In the genomic region with DNA sequence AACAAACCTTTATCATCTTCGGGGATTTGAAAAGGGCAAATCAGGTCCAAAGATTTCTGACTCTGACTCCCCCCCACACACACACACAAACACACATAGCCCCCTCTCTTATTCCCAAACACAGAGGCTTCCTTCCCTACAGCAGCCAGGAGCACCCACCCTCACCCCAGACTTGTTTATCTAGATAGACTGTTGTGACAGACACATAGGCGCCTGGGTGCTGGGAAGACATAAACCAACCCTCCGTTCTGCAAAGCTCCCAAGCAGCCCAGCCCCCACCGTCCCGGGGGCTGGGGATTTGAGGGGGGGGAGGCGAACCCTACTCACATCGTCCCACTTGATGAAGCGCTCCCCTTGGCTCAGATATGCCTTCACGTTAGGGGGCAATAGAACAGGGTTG, we compare ENCODE assay signal across 11 mouse cellular contexts. TPM values are rescaled to one million over a fixed set of nuclear protein-coding genes. Genes with fewer than 3 reads are reported as not detected.
A peak's percentile ranks its signal among the peaks of the same experiment; 100 is the strongest.
DNase-seq lines count a peak whose midpoint lies in the region; ATAC-seq and TF ChIP-seq lines count a peak whose summit lies in the region.
"Had no signal": no experiment of that assay in that cellular context is flagged by ENCODE, and none has a peak within 500 bp of the region (broad histone marks: within the 10 kb centered on the region; RNA-seq: fewer than 3 reads in every experiment).

No protein-coding gene starts in this region.

- H3K36me3 ChIP-seq in kidney, embryonic 15.5 days = no peaks in the 10 kb centered on the region
- no peaks in the 10 kb centered on the region for H3K36me3 ChIP-seq in intestine, embryonic 15.5 days
- no peaks in the 10 kb centered on the region for H3K36me3 ChIP-seq in lung, embryonic 16.5 days (ENCODE audit: control insufficient read depth, insufficient read depth, low read length)
- H3K36me3 ChIP-seq: embryonic facial prominence, embryonic 12.5 days; midbrain, embryonic 12.5 days had no signal

- H3K27me3 ChIP-seq in kidney, embryonic 15.5 days = peaks cover 59% of the 10 kb centered on the region
- peaks cover 3% of the 10 kb centered on the region for H3K27me3 ChIP-seq in intestine, embryonic 15.5 days (replicated peaks)
- H3K27me3 ChIP-seq in lung, embryonic 16.5 days (ENCODE audit: control insufficient read depth, insufficient read depth, low read depth, low read length) = peaks cover 10% of the 10 kb centered on the region

- WGBS in kidney, embryonic 15.5 days = 18% methylated on average over 9 of the region's 9 CpGs
- 2% methylated on average over 9 of the region's 9 CpGs for WGBS in bone marrow, adult 2 months
- WGBS in intestine, embryonic 15.5 days = 11% methylated on average over 9 of the region's 9 CpGs
- WGBS in lung, embryonic 16.5 days = 8% methylated on average over 9 of the region's 9 CpGs

- peak overlapping the region; percentile 78 for H3K27ac ChIP-seq in kidney, embryonic 15.5 days
- H3K27ac ChIP-seq in bone marrow, adult 2 months (ENCODE audit: control insufficient read depth, insufficient read depth, low read depth, low read length, poor library complexity) = peak overlapping the region; percentile 92
- H3K27ac ChIP-seq in intestine, embryonic 15.5 days = peak overlapping the region; percentile 70
- peak overlapping the region; percentile 70 for H3K27ac ChIP-seq in lung, embryonic 16.5 days (ENCODE audit: low read length)
- H3K27ac ChIP-seq: embryonic facial prominence, embryonic 12.5 days; midbrain, embryonic 12.5 days had no signal

- H3K4me2 ChIP-seq in kidney, embryonic 15.5 days = peak overlapping the region; percentile 41
- H3K4me2 ChIP-seq in intestine, embryonic 15.5 days (replicated peaks) = peak overlapping the region; percentile 46
- H3K4me2 ChIP-seq in lung, embryonic 16.5 days (ENCODE audit: low read depth, low read length) = peak overlapping the region; percentile 30
- H3K4me2 ChIP-seq: embryonic facial prominence, embryonic 12.5 days; midbrain, embryonic 12.5 days had no signal

- H3K9me3 ChIP-seq in kidney, embryonic 15.5 days (replicated peaks) = no peaks in the 10 kb centered on the region
- H3K9me3 ChIP-seq in intestine, embryonic 15.5 days = no peaks in the 10 kb centered on the region
- H3K9me3 ChIP-seq in lung, embryonic 16.5 days (ENCODE audit: control insufficient read depth, low read length) = no peaks in the 10 kb centered on the region
- H3K9me3 ChIP-seq: embryonic facial prominence, embryonic 12.5 days; midbrain, embryonic 12.5 days had no signal

- no peak for TF ChIP-seq POLR2A in bone marrow, adult 2 months (IDR thresholded peaks at IDR 0.05; ENCODE audit: borderline replicate concordance, control insufficient read depth, low read depth, low read length)

- ATAC-seq in kidney, embryonic 15.5 days (replicated peaks; ENCODE audit: low FRiP score) = peak; percentile 59
- peak; percentile 40 for ATAC-seq in intestine, embryonic 15.5 days
- ATAC-seq in lung, embryonic 16.5 days (ENCODE audit: low read depth) = peak; percentile 67

- H3K4me3 ChIP-seq in kidney, embryonic 15.5 days (replicated peaks) = 0 out of 2 replicates have a peak overlapping the region, but pooled peaks have one; percentile 5
- peak overlapping the region; percentile 93 for H3K4me3 ChIP-seq in bone marrow, adult 2 months (replicated peaks; ENCODE audit: control insufficient read depth, low read depth, low read length)
- H3K4me3 ChIP-seq in intestine, embryonic 15.5 days (replicated peaks) = peak overlapping the region; percentile 7
- H3K4me3 ChIP-seq in lung, embryonic 16.5 days (ENCODE audit: low read length) = peak overlapping the region; percentile 3; the same call in 1 of the 2 replicates
- H3K4me3 ChIP-seq: embryonic facial prominence, embryonic 12.5 days; midbrain, embryonic 12.5 days had no signal

- peaks cover 33% of the 10 kb centered on the region for H3K4me1 ChIP-seq in kidney, embryonic 15.5 days
- H3K4me1 ChIP-seq in bone marrow, adult 2 months (ENCODE audit: control insufficient read depth, insufficient read depth, low read length) = peaks cover 6% of the 10 kb centered on the region; the same call in 1 of the 2 replicates
- peaks cover 22% of the 10 kb centered on the region for H3K4me1 ChIP-seq in intestine, embryonic 15.5 days (replicated peaks)
- peaks cover 30% of the 10 kb centered on the region for H3K4me1 ChIP-seq in lung, embryonic 16.5 days (replicated peaks; ENCODE audit: control insufficient read depth, insufficient read depth, low read length)

- H3K9ac ChIP-seq in kidney, embryonic 15.5 days = no peak overlapping the region
- no peak overlapping the region for H3K9ac ChIP-seq in intestine, embryonic 15.5 days
- H3K9ac ChIP-seq in lung, embryonic 16.5 days (ENCODE audit: low read length) = 0 out of 2 replicates have a peak overlapping the region, but pooled peaks have one; percentile 44
- H3K9ac ChIP-seq: embryonic facial prominence, embryonic 12.5 days; midbrain, embryonic 12.5 days had no signal

- no peak for TF ChIP-seq CTCF in bone marrow, adult 2 months (IDR thresholded peaks at IDR 0.05; ENCODE audit: control insufficient read depth, insufficient read depth, low read length)

- DNase-seq in kidney, postnatal 36 days = no peak
- no peak for DNase-seq in right cerebral cortex, adult 18-20 months
- no peak for DNase-seq in cerebellum, adult 8-10 months
- DNase-seq: gastrocnemius, postnatal 25 days; layer of hippocampus, adult 9-11 months had no signal

RNA-seq across cellular contexts. Expression of a gene that starts 0.3 kb away (rescaled TPM):
- 1.5 and 1.9 TPM in 2 replicates for polyA plus RNA-seq in kidney, embryonic 15.5 days (2015; fragmentation: Nextera tagmentation; extraction: Ambion mirVana)
- polyA plus RNA-seq in bone marrow, adult 2 months (2011; ENCODE audit: insufficient read depth, insufficient read length, low replicate concordance, missing spikeins) = 33.7 and 84.6 TPM in 2 replicates
- polyA plus RNA-seq in intestine, embryonic 15.5 days (2015; fragmentation: Nextera tagmentation; extraction: Ambion mirVana) = 1.2 and 1.6 TPM in 2 replicates
- 1.6 and 1.8 TPM in 2 replicates for polyA plus RNA-seq in lung, embryonic 16.5 days (2015; fragmentation: Nextera tagmentation; extraction: Ambion mirVana)

RNA-seq across cellular contexts. Expression of a gene that starts 17.6 kb away (rescaled TPM):
- polyA plus RNA-seq in kidney, embryonic 15.5 days (2015; fragmentation: Nextera tagmentation; extraction: Ambion mirVana) = 14.0 and 15.6 TPM in 2 replicates
- 16.0 and 28.5 TPM in 2 replicates for polyA plus RNA-seq in bone marrow, adult 2 months (2011; ENCODE audit: insufficient read depth, insufficient read length, low replicate concordance, missing spikeins)
- polyA plus RNA-seq in intestine, embryonic 15.5 days (2015; fragmentation: Nextera tagmentation; extraction: Ambion mirVana) = 21.0 and 23.4 TPM in 2 replicates
- polyA plus RNA-seq in lung, embryonic 16.5 days (2015; fragmentation: Nextera tagmentation; extraction: Ambion mirVana) = 18.7 and 20.5 TPM in 2 replicates

RNA-seq across cellular contexts. Expression of a gene that starts 24.1 kb away (rescaled TPM):
- polyA plus RNA-seq in kidney, embryonic 15.5 days (2015; fragmentation: Nextera tagmentation; extraction: Ambion mirVana) = 0.28 and 0.39 TPM in 2 replicates
- polyA plus RNA-seq in bone marrow, adult 2 months (2011; ENCODE audit: insufficient read depth, insufficient read length, low replicate concordance, missing spikeins) = 0.92 TPM in 1 of 2 replicates, not detected in the other
- polyA plus RNA-seq in intestine, embryonic 15.5 days (2015; fragmentation: Nextera tagmentation; extraction: Ambion mirVana) = 0.30 TPM in 2 replicates
- polyA plus RNA-seq in lung, embryonic 16.5 days (2015; fragmentation: Nextera tagmentation; extraction: Ambion mirVana) = 0.06 and 0.11 TPM in 2 replicates
- polyA plus RNA-seq: embryonic facial prominence, embryonic 12.5 days; midbrain, embryonic 12.5 days had no signal

RNA-seq across cellular contexts. Expression of a gene that starts 34.5 kb away (rescaled TPM):
- polyA plus RNA-seq in kidney, embryonic 15.5 days (2015; fragmentation: Nextera tagmentation; extraction: Ambion mirVana) = 1.0 and 1.2 TPM in 2 replicates
- 2.2 and 3.5 TPM in 2 replicates for polyA plus RNA-seq in bone marrow, adult 2 months (2011; ENCODE audit: insufficient read depth, insufficient read length, low replicate concordance, missing spikeins)
- polyA plus RNA-seq in intestine, embryonic 15.5 days (2015; fragmentation: Nextera tagmentation; extraction: Ambion mirVana) = 1.1 TPM in 2 replicates
- polyA plus RNA-seq in lung, embryonic 16.5 days (2015; fragmentation: Nextera tagmentation; extraction: Ambion mirVana) = 1.3 and 1.4 TPM in 2 replicates

RNA-seq across cellular contexts. Expression of a gene that starts 44.7 kb away (rescaled TPM):
- 1.1 TPM in 1 of 2 replicates, not detected in the other for polyA plus RNA-seq in kidney, embryonic 15.5 days (2015; fragmentation: Nextera tagmentation; extraction: Ambion mirVana)
- polyA plus RNA-seq in bone marrow, adult 2 months (2011; ENCODE audit: insufficient read depth, insufficient read length, low replicate concordance, missing spikeins) = not detected in 2 replicates
- 41.2 and 48.8 TPM in 2 replicates for polyA plus RNA-seq in intestine, embryonic 15.5 days (2015; fragmentation: Nextera tagmentation; extraction: Ambion mirVana)
- polyA plus RNA-seq in lung, embryonic 16.5 days (2015; fragmentation: Nextera tagmentation; extraction: Ambion mirVana) = 0.31 and 0.58 TPM in 2 replicates
- polyA plus RNA-seq: embryonic facial prominence, embryonic 12.5 days; midbrain, embryonic 12.5 days had no signal

Comparison
In these comparisons a context has a peak if more than half of its experiments do, and no peak if none do; other contexts are left out.
1. H3K4me3 ChIP-seq: peak in every context shown above with its lines; median percentile 93 in bone marrow, adult 2 months; 7 in intestine, embryonic 15.5 days; 5 in kidney, embryonic 15.5 days; 3 in lung, embryonic 16.5 days.
2. RNA of a gene that starts 0.3 kb away (polyA plus RNA-seq): 33.7 to 84.6 TPM in bone marrow, adult 2 months; 1.6 to 1.8 TPM in lung, embryonic 16.5 days, 1.5 to 1.9 TPM in kidney, embryonic 15.5 days and 1.2 to 1.6 TPM in intestine, embryonic 15.5 days; every median in the first group is over 10 times any median in the second.
3. Peak in every context shown above with its lines, with median percentiles within 50 percentile points of each other: ATAC-seq, H3K27ac ChIP-seq and H3K4me2 ChIP-seq.